Mouse (Mus musculus) testis, postnatal 10 days (tissue): ENCODE measurements around the gene LTO1.

Experiments
- DNase-seq: peaks from one replicate; pipeline ENCODE4 v3.0.0; 2021; ENCODE audit warnings: low spot score

LTO1 gene

GRCm38 (mm10) chr7:144908705-144909104 is 6.2 kb upstream of the LTO1 start:
- DNase-seq = no peak

- DNase-seq = no peak
Measured at GRCm38 (mm10) chr7:144911121-144911520, 3.8 kb upstream of the LTO1 start.

- DNase-seq = no peak
Measured at GRCm38 (mm10) chr7:144912897-144913296, 2.0 kb upstream of the LTO1 start.

- peak; percentile 58 for DNase-seq
Measured at GRCm38 (mm10) chr7:144914296-144914947, 478 bp upstream of the LTO1 start.

- DNase-seq = no peak
Measured at GRCm38 (mm10) chr7:144918823-144919222, 3.9 kb downstream of the LTO1 start.

- no peak for DNase-seq
Measured at GRCm38 (mm10) chr7:144927591-144927990, 12.7 kb downstream of the LTO1 start.

- DNase-seq = no peak
Measured at GRCm38 (mm10) chr7:144928009-144928888, 13.3 kb downstream of the LTO1 start.

GRCm38 (mm10) chr7:144928889-144929210 is 13.9 kb downstream of the LTO1 start:
- no peak for DNase-seq

- DNase-seq = no peak
Measured at GRCm38 (mm10) chr7:144929506-144929905, 14.6 kb downstream of the LTO1 start.

GRCm38 (mm10) chr7:144929931-144930330 is 15.0 kb downstream of the LTO1 start:
- no peak for DNase-seq

GRCm38 (mm10) chr7:144931778-144932177 is 16.9 kb downstream of the LTO1 start:
- DNase-seq = peak; percentile 56

GRCm38 (mm10) chr7:144932389-144932937 is 17.6 kb downstream of the LTO1 start:
- peak; percentile 62 for DNase-seq

- DNase-seq = no peak
Measured at GRCm38 (mm10) chr7:144933336-144933735, 18.4 kb downstream of the LTO1 start.

GRCm38 (mm10) chr7:144933796-144934195 is 18.9 kb downstream of the LTO1 start:
- no peak for DNase-seq

- no peak for DNase-seq
Measured at GRCm38 (mm10) chr7:144934901-144935300, 20.0 kb downstream of the LTO1 start.

GRCm38 (mm10) chr7:144935563-144935962 is 20.7 kb downstream of the LTO1 start:
- DNase-seq = no peak

- DNase-seq = no peak
Measured at GRCm38 (mm10) chr7:144936311-144936880, 21.5 kb downstream of the LTO1 start.

GRCm38 (mm10) chr7:144937490-144937889 is 22.6 kb downstream of the LTO1 start:
- DNase-seq = peak; percentile 94

- peak; percentile 54 for DNase-seq
Measured at GRCm38 (mm10) chr7:144937899-144938517, 23.1 kb downstream of the LTO1 start.

GRCm38 (mm10) chr7:144938661-144939343 is 23.9 kb downstream of the LTO1 start:
- no peak for DNase-seq

- DNase-seq = peak; percentile 71
Measured at GRCm38 (mm10) chr7:144939344-144940002, 24.6 kb downstream of the LTO1 start, which contains the start of gene Ccnd1. Gene Ccnd1 (minus strand): TSS chr7:144939925.
